Mouse (Mus musculus): Measurements from ENCODE around the gene Npepps. TPM values are rescaled to one million over a fixed set of nuclear protein-coding genes. Genes with fewer than 3 reads are reported as not detected.
"Not testable (repeated sequence)": the region's sequence is repeated elsewhere in the genome, so short reads cannot be mapped to it uniquely, and the experiment has no call there.

Npepps gene
- polyA plus RNA-seq, 1 experiment from 2014 or later = 98.7 TPM

DNA sequence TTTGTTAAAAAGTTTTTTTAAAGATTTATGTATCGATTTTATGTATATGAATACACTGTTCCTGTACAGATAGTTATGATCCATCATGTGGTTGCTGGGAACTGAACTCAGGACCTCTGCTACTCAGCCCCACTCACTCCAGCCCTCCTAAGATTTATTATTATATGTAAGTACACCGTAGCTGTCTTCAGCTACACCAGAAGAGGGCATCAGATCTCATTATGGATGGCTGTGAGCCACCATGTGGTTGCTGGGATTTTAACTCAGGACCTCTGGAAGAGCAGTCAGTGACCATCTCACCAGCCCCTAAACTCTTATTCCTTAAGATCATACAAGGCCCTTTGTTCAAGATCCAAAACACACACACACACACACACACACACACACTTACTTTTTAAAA is 10.4 kb downstream of the Npepps start:
- H3K36me3 ChIP-seq = peaks cover 36% of the 10 kb centered on the region
- not testable (repeated sequence) for H3K27me3 ChIP-seq (ENCODE audit: insufficient read depth, poor library complexity, severe bottlenecking); H3K4me3 ChIP-seq; DNase-seq (ENCODE audit: low spot score); H3K4me1 ChIP-seq (replicated peaks); H3K27ac ChIP-seq; H3K9me3 ChIP-seq
- WGBS = 81% methylated on average over 2 of the region's 2 CpGs

DNA sequence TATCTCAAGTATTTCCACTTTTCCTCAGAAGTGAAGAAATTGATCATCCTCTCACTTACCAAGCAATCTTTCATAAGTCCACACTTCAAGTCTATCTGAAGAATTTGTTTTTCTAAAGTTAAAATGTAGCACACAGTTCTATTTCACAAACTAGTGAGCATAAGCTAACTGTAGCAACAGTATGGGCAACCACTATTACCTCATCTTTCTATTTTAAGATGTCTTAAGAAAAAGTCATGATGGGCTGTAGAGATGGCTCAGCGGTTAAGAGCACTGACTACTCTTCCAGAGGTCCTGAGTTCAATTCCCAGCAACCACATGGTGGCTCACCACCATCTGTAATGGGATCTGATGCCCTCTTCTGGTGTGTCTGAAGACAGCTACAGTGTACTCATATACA is 13.9 kb downstream of the Npepps start:
- not testable (repeated sequence) for H3K4me1 ChIP-seq (replicated peaks); H3K27me3 ChIP-seq (ENCODE audit: insufficient read depth, poor library complexity, severe bottlenecking); H3K9me3 ChIP-seq; DNase-seq (ENCODE audit: low spot score); H3K4me3 ChIP-seq; H3K27ac ChIP-seq
- peaks cover 60% of the 10 kb centered on the region for H3K36me3 ChIP-seq
- 90% methylated on average over 1 of the region's 1 CpGs for WGBS

DNA sequence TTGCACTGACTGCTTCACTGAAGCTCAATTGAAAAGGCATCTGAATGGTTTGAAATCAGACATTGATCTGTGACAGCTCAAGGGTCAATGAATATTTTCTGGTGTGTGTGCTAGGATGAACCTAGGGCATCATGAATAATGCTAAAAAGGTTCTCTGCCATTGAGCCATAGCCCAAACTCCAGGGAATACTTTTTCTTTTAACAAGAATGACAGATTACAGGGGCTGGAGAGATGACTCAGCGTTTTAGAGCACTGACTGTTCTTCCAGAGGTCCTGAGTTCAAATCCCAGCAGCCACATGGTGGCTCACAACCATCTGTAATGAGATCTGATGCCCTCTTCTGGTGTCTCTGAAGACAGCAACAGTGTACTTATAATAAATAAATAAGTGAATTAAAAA is 30.8 kb downstream of the Npepps start:
- H3K4me1 ChIP-seq (replicated peaks); H3K9me3 ChIP-seq; H3K4me3 ChIP-seq; H3K27ac ChIP-seq; H3K27me3 ChIP-seq (ENCODE audit: insufficient read depth, poor library complexity, severe bottlenecking); DNase-seq (ENCODE audit: low spot score): not testable (repeated sequence)
- peaks cover 47% of the 10 kb centered on the region for H3K36me3 ChIP-seq
- WGBS = 72% methylated on average over 1 of the region's 1 CpGs

DNA sequence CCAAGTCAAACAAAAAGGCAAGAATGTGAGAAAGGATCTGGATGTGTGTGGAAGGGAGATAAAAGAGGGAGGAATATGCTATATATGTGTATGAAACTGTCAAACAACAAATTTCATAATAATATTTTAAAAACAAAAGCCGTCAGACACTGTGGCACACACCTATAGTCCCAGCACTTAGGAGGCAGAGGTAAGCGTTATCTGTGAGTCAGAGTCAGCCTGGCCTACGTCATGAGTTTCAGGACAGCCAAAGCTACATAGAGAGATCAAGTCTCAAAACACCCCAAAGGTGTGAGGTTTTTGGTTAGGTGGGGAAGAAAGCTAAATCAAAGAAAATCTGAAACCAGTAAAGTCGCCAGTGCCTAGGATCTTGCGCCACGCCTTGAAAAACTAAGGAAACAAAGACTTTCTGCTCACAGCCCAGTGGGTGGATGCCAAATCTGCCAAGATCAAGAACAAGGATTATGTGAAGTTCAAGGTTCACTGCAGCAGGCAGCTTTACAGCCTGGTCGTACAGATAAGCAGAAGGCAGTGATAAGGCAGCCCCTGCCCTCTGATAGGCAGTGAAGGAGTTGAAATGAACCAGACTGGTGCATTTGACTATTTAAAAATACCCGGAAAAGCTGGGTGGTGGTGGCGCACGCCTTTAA is 33.8 kb downstream of the Npepps start:
- H3K4me1 ChIP-seq (replicated peaks) = no peaks in the 10 kb centered on the region
- no peak for DNase-seq (ENCODE audit: low spot score)
- H3K27me3 ChIP-seq (ENCODE audit: insufficient read depth, poor library complexity, severe bottlenecking) = no peaks in the 10 kb centered on the region
- H3K4me3 ChIP-seq = no peak overlapping the region
- 93% methylated on average over 10 of the region's 10 CpGs for WGBS
- peaks cover 60% of the 10 kb centered on the region for H3K36me3 ChIP-seq
- H3K27ac ChIP-seq = no peak overlapping the region
- H3K9me3 ChIP-seq = no peaks in the 10 kb centered on the region

DNA sequence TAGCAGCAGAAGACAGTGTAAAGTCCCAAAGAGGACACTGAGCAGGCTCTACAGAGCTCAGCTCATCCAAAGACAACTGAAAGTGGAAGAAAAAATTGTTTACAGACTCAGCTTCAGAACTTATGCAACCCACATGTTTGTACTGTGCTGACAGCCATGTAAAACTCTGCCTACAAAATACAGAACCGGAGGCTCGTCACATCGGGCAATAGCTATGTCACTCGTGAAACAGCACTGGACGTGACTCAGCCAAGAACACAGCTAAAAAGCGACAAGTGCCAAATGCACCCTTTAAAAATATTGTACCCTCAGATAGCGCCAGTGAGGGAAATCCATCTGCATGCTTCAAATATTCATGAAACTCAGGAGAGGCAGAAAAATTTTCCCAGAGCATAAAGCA is 39.1 kb downstream of the Npepps start:
- Histone ChIP-seq H3K36me3 (peaks cover 84% of the 10 kb centered on the region), H3K9me3 (no peaks in the 10 kb centered on the region), H3K4me3 (no peak overlapping the region), H3K4me1 (replicated peaks) (no peaks in the 10 kb centered on the region), H3K27me3 (ENCODE audit: insufficient read depth, poor library complexity, severe bottlenecking) (no peaks in the 10 kb centered on the region), H3K27ac (no peak overlapping the region)
- WGBS = 95% methylated on average over 7 of the region's 7 CpGs
- no peak for DNase-seq (ENCODE audit: low spot score)

GRCm38 (mm10) chr11:97237976-97238375 is 42.5 kb downstream of the Npepps start:
- WGBS = 94% methylated on average over 2 of the region's 2 CpGs
- peaks cover 89% of the 10 kb centered on the region for H3K36me3 ChIP-seq

DNA sequence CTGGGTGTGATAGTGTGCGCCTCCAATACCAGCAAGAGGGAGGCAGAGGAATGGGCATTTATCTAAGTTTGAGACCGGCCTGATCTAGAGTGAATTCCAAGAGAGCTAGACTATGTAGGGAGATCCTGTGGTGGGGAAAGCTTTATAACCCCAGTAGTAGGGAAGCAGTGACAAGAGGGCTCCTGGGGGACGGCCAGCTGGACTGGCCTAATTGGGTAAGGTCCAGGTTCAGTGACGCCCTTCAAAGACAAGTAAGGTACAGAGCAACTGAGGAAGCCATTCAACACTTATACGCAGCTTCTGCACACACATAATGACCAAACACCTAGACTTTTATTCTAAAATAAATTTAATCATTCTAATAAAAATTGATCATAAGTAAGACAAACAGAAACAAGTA is 48.0 kb downstream of the Npepps start:
- peaks cover 97% of the 10 kb centered on the region for H3K36me3 ChIP-seq
- no peaks in the 10 kb centered on the region for H3K27me3 ChIP-seq (ENCODE audit: insufficient read depth, poor library complexity, severe bottlenecking)
- no peaks in the 10 kb centered on the region for H3K4me1 ChIP-seq (replicated peaks)
- H3K4me3 ChIP-seq = no peak overlapping the region
- 98% methylated on average over 5 of the region's 5 CpGs for WGBS
- no peak for DNase-seq (ENCODE audit: low spot score)
- no peak overlapping the region for H3K27ac ChIP-seq
- H3K9me3 ChIP-seq = no peaks in the 10 kb centered on the region

More at GRCm38 (mm10) chr11:97237976-97238375, 42.5 kb downstream of the Npepps start:
- H3K27ac ChIP-seq = no peak overlapping the region
- no peaks in the 10 kb centered on the region for H3K27me3 ChIP-seq (ENCODE audit: insufficient read depth, poor library complexity, severe bottlenecking)
- no peaks in the 10 kb centered on the region for H3K9me3 ChIP-seq
- DNase-seq (ENCODE audit: low spot score) = no peak
- H3K4me1 ChIP-seq (replicated peaks) = no peaks in the 10 kb centered on the region
- H3K4me3 ChIP-seq = no peak overlapping the region

DNA sequence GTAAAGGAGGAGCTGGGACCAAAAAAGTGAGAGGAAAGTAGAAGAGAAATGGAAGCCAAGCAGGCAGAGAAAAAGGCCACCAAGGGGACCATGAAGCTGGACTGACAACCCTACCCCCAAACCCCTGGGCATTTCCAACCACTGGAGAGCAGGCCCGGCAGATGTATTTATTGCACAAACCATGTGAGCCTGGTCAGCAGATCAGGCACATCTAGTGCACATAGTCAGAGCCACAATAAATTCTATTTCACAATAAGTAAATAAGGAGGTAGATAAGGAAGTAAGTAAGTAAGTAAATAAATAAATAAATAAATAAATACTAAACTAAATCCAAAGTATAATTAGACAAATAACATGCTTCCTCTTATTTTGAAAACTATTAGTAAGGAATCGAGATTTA is 51.0 kb downstream of the Npepps start:
- H3K4me3 ChIP-seq = no peak overlapping the region
- H3K9me3 ChIP-seq = no peaks in the 10 kb centered on the region
- peaks cover 96% of the 10 kb centered on the region for H3K36me3 ChIP-seq
- no peak for DNase-seq (ENCODE audit: low spot score)
- H3K27me3 ChIP-seq (ENCODE audit: insufficient read depth, poor library complexity, severe bottlenecking) = no peaks in the 10 kb centered on the region
- H3K27ac ChIP-seq = no peak overlapping the region
- 88% methylated on average over 2 of the region's 2 CpGs for WGBS
- no peaks in the 10 kb centered on the region for H3K4me1 ChIP-seq (replicated peaks)

GRCm38 (mm10) chr11:97228985-97229384 is 51.5 kb downstream of the Npepps start:
- Histone ChIP-seq H3K4me1 (replicated peaks) (no peaks in the 10 kb centered on the region), H3K27ac (no peak overlapping the region), H3K9me3 (no peaks in the 10 kb centered on the region), H3K4me3 (no peak overlapping the region), H3K36me3 (peaks cover 96% of the 10 kb centered on the region), H3K27me3 (ENCODE audit: insufficient read depth, poor library complexity, severe bottlenecking) (no peaks in the 10 kb centered on the region)
- no peak for DNase-seq (ENCODE audit: low spot score)
- WGBS = 94% methylated on average over 7 of the region's 7 CpGs

- Histone ChIP-seq H3K27me3 (ENCODE audit: insufficient read depth, poor library complexity, severe bottlenecking) (no peaks in the 10 kb centered on the region), H3K36me3 (peaks cover 98% of the 10 kb centered on the region), H3K4me1 (replicated peaks) (no peaks in the 10 kb centered on the region), H3K27ac (no peak overlapping the region), H3K9me3 (no peaks in the 10 kb centered on the region), H3K4me3 (no peak overlapping the region)
- WGBS = 98% methylated on average over 1 of the region's 1 CpGs
- DNase-seq (ENCODE audit: low spot score) = no peak
Observed at GRCm38 (mm10) chr11:97226131-97226530, 54.3 kb downstream of the Npepps start.

DNA sequence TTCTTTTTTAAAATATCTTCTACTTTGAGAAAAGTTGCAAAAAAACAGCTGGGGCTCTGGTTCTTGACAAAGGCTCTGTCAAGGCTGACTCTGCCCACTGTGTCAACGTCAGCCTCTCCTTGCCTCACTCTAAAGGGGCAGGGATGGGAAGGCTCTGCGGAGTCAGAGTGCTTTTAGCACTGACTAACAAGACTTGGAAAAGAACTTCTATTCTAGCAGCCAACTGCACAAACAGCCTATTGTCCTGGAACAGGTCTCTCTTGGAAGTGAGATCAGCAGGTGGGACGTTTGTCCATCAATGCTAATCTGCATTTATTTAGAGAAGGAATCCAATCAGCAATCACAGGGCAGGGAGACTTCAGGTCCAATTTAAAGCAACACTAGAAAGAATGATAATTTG is 57.0 kb downstream of the Npepps start:
- Histone ChIP-seq H3K4me1 (replicated peaks) (no peaks in the 10 kb centered on the region), H3K4me3 (no peak overlapping the region), H3K27me3 (ENCODE audit: insufficient read depth, poor library complexity, severe bottlenecking) (no peaks in the 10 kb centered on the region), H3K36me3 (peaks cover 98% of the 10 kb centered on the region), H3K9me3 (no peaks in the 10 kb centered on the region), H3K27ac (no peak overlapping the region)
- 45% methylated on average over 3 of the region's 3 CpGs for WGBS
- DNase-seq (ENCODE audit: low spot score) = no peak

DNA sequence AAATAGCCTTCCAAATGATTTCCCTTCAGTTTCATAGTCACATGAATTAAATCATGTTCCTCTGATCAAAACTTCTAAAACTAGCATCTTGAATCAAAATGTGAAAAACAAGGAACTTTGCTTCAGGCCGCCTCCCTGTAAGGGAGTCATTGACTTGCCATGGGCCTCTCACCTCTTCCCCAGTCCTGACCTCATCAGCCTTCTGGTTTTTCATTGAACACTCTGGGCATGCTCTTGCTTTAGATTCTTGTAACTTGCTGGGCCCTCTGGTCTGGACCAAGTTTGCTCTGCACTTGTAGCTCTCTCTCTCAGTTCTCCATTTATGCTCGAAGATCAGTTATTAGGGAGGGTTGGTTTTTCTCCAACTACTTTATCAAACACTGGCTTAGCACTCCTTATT is 58.8 kb downstream of the Npepps start:
- Histone ChIP-seq H3K27me3 (ENCODE audit: insufficient read depth, poor library complexity, severe bottlenecking) (no peaks in the 10 kb centered on the region), H3K27ac (no peak overlapping the region), H3K36me3 (peaks cover 98% of the 10 kb centered on the region), H3K4me1 (replicated peaks) (no peaks in the 10 kb centered on the region), H3K9me3 (no peaks in the 10 kb centered on the region), H3K4me3 (no peak overlapping the region)
- WGBS = 96% methylated on average over 2 of the region's 2 CpGs
- no peak for DNase-seq (ENCODE audit: low spot score)

DNA sequence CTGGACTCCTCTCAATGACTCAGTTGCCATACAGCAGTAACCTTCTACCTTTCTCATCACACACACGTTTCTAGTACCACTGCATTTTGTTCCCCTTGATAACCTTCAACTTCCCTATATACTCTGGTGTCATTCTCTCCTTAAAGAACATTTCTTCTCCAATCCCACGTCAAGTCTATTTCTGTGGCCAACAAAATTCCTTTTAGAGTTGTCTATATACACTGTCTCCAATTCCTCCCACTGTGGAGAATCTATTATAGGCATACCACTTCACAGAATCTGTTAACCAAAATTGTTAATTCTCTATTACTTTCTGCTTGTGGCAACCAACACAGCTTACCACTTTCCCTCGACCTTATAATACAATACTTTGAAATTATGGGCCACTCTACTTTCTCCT is 60.2 kb downstream of the Npepps start:
- H3K27me3 ChIP-seq (ENCODE audit: insufficient read depth, poor library complexity, severe bottlenecking) = no peaks in the 10 kb centered on the region
- H3K27ac ChIP-seq = no peak overlapping the region
- no peaks in the 10 kb centered on the region for H3K9me3 ChIP-seq
- peaks cover 98% of the 10 kb centered on the region for H3K36me3 ChIP-seq
- no peak overlapping the region for H3K4me3 ChIP-seq
- DNase-seq (ENCODE audit: low spot score) = no peak
- WGBS = 90% methylated on average over 3 of the region's 3 CpGs
- no peaks in the 10 kb centered on the region for H3K4me1 ChIP-seq (replicated peaks)

DNA sequence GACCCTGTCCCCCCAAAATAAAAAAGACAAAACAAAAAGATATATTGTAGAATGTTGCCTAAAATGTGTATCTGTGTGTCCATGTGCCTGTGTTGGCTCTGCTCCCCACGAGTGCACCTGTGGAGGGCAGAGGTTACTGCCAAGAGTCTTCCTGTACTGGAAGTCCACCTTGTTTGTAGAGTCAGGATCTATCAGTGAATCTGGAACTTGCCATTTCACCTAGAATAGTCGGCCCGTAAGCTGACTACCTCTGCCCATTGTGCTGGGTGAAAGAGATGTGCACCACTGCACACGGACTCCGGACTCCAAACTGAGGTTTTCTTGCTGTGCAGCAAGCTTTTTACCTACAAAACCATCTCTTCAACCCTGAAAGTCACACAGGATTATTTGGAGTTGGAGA is 66.0 kb downstream of the Npepps start:
- Histone ChIP-seq H3K27me3 (ENCODE audit: insufficient read depth, poor library complexity, severe bottlenecking) (no peaks in the 10 kb centered on the region), H3K9me3 (no peaks in the 10 kb centered on the region), H3K4me3 (no peak overlapping the region), H3K27ac (no peak overlapping the region), H3K4me1 (replicated peaks) (no peaks in the 10 kb centered on the region), H3K36me3 (peaks cover 99% of the 10 kb centered on the region)
- DNase-seq (ENCODE audit: low spot score) = no peak
- WGBS = 90% methylated on average over 5 of the region's 5 CpGs

Data from hindbrain, embryonic 10.5 days (tissue).